Mouse (Mus musculus) heart, embryonic 11.5 days (tissue): ENCODE results near the gene Nup133. TPM values are rescaled to one million over a fixed set of nuclear protein-coding genes. Genes with fewer than 3 reads are reported as not detected.
"Not testable (repeated sequence)": the region's sequence is repeated elsewhere in the genome, so short reads cannot be mapped to it uniquely, and the experiment has no call there.

ENCODE experiments used
- ATAC-seq: fragments of 200-750 bp; cut with Nextera tagmentation; replicated peaks from 2 replicates; pipeline ENCODE4 v1.8.0; 2017; ENCODE audit warnings: moderate library complexity; ENCODE audit not compliant: insufficient number of reproducible peaks, low FRiP score, low TSS enrichment
- H3K27ac ChIP-seq: fragments of 300-500 bp; sonication (generic); 2 replicates; pipeline ENCODE4 v1.5.1; 2014; ENCODE audit warnings: mild to moderate bottlenecking, low read depth, low read length
- H3K27me3 ChIP-seq: fragments of 300-500 bp; sonication (generic); 2 replicates; pipeline ENCODE4 v1.6.1; 2014; ENCODE audit warnings: mild to moderate bottlenecking, low read length, mixed read lengths; ENCODE audit not compliant: control insufficient read depth, insufficient read depth
- H3K36me3 ChIP-seq: fragments of 300-500 bp; sonication (generic); 2 replicates; pipeline ENCODE4 v1.6.1; 2014; ENCODE audit warnings: mild to moderate bottlenecking, low read length, moderate library complexity, mixed read lengths; ENCODE audit not compliant: control insufficient read depth, insufficient read depth
- H3K4me1 ChIP-seq: fragments of 300-500 bp; sonication (generic); 2 replicates; pipeline ENCODE4 v1.6.1; 2014; ENCODE audit warnings: low read length; ENCODE audit not compliant: control insufficient read depth, insufficient read depth
- H3K4me2 ChIP-seq: fragments of 300-500 bp; sonication (generic); 2 replicates; pipeline ENCODE4 v1.6.1; 2014; ENCODE audit warnings: mild to moderate bottlenecking, moderate library complexity
- H3K4me3 ChIP-seq: fragments of 300-500 bp; sonication (generic); 2 replicates; pipeline ENCODE4 v1.5.1; 2014; ENCODE audit warnings: low read depth, low read length
- H3K9ac ChIP-seq: fragments of 300-500 bp; sonication (generic); 2 replicates; pipeline ENCODE4 v1.6.1; 2014; ENCODE audit warnings: mild to moderate bottlenecking, low read depth, low read length, moderate library complexity
- H3K9me3 ChIP-seq: fragments of 300-500 bp; sonication (generic); replicated peaks from 2 replicates; pipeline ENCODE4 v1.6.1; 2016; ENCODE audit warnings: low read length; ENCODE audit not compliant: control insufficient read depth
- WGBS: fragments of 180-500 bp; shearing (Covaris S2); extraction: QIAGEN DNeasy Blood & Tissue Kit; methylation state at CpG from one replicate; pipeline ENCODE4 v1.1.7; 2014; ENCODE audit not compliant: insufficient replicate concordance; 5-methylcytosine and 5-hydroxymethylcytosine counted together
- polyA plus RNA-seq: library from polyadenylated mRNA; unstranded; fragments of >200 nt; fragmentation: Nextera tagmentation; extraction: Ambion mirVana; gene quantifications from 2 replicates; pipeline ENCODE4 v1.2.1, GENCODE M21; 2014

Nup133 gene
- polyA plus RNA-seq, 1 experiment from 2014 or later = 31.5 TPM

- WGBS = 91% methylated on average over 5 of the region's 5 CpGs
These were observed 11.5 kb upstream of the Nup133 start for GRCm38 (mm10) chr8:123960556-123960955.

GRCm38 (mm10) chr8:123960056-123960455, 11.0 kb upstream of the Nup133 start:
- H3K4me3 ChIP-seq = no peak overlapping the region
- no peaks in the 10 kb centered on the region for H3K9me3 ChIP-seq
- no peak overlapping the region for H3K9ac ChIP-seq
- H3K4me2 ChIP-seq = no peak overlapping the region
- peaks cover 25% of the 10 kb centered on the region for H3K36me3 ChIP-seq
- ATAC-seq = no peak
- H3K27ac ChIP-seq = no peak overlapping the region
- WGBS = 87% methylated on average over 9 of the region's 9 CpGs
- H3K27me3 ChIP-seq = no peaks in the 10 kb centered on the region
- H3K4me1 ChIP-seq = no peaks in the 10 kb centered on the region

More at GRCm38 (mm10) chr8:123960556-123960955, 11.5 kb upstream of the Nup133 start:
- not testable (repeated sequence) for H3K9ac ChIP-seq, H3K27ac ChIP-seq, H3K4me1 ChIP-seq, H3K27me3 ChIP-seq, H3K4me3 ChIP-seq, H3K4me2 ChIP-seq, H3K9me3 ChIP-seq, ATAC-seq
- peaks cover 23% of the 10 kb centered on the region for H3K36me3 ChIP-seq

GRCm38 (mm10) chr8:123959473-123959872, 10.4 kb upstream of the Nup133 start:
- Histone ChIP-seq H3K9ac (no peak overlapping the region), H3K4me2 (no peak overlapping the region), H3K36me3 (peaks cover 23% of the 10 kb centered on the region), H3K27ac (no peak overlapping the region), H3K27me3 (no peaks in the 10 kb centered on the region), H3K4me3 (no peak overlapping the region), H3K4me1 (no peaks in the 10 kb centered on the region), H3K9me3 (no peaks in the 10 kb centered on the region)
- ATAC-seq = no peak
- WGBS = 91% methylated on average over 6 of the region's 6 CpGs

GRCm38 (mm10) chr8:123958130-123958529, 9.1 kb upstream of the Nup133 start:
- H3K4me3 ChIP-seq = no peak overlapping the region
- ATAC-seq = no peak
- no peak overlapping the region for H3K9ac ChIP-seq
- 77% methylated on average over 17 of the region's 17 CpGs for WGBS
- H3K36me3 ChIP-seq = peaks cover 19% of the 10 kb centered on the region
- H3K27ac ChIP-seq = no peak overlapping the region
- no peaks in the 10 kb centered on the region for H3K4me1 ChIP-seq
- no peaks in the 10 kb centered on the region for H3K9me3 ChIP-seq
- no peaks in the 10 kb centered on the region for H3K27me3 ChIP-seq
- no peak overlapping the region for H3K4me2 ChIP-seq

- no peak for ATAC-seq
- H3K36me3 ChIP-seq = peaks cover 18% of the 10 kb centered on the region
- H3K4me1 ChIP-seq = peaks cover 3% of the 10 kb centered on the region; the same call in 1 of the 2 replicates
- H3K9me3 ChIP-seq = no peaks in the 10 kb centered on the region
- H3K27me3 ChIP-seq = no peaks in the 10 kb centered on the region
- H3K27ac ChIP-seq = no peak overlapping the region
- H3K4me2 ChIP-seq = no peak overlapping the region
- H3K9ac ChIP-seq = no peak overlapping the region
- 88% methylated on average over 8 of the region's 8 CpGs for WGBS
- H3K4me3 ChIP-seq = no peak overlapping the region
These were observed 5.2 kb upstream of the Nup133 start for GRCm38 (mm10) chr8:123954246-123954645.

GRCm38 (mm10) chr8:123953686-123954085, 4.6 kb upstream of the Nup133 start:
- 84% methylated on average over 8 of the region's 8 CpGs for WGBS
- peaks cover 17% of the 10 kb centered on the region for H3K36me3 ChIP-seq

GRCm38 (mm10) chr8:123950077-123950802, 1.2 kb upstream of the Nup133 start:
- no peak for ATAC-seq
- peak overlapping the region; percentile 98 for H3K4me2 ChIP-seq
- H3K4me3 ChIP-seq = peak overlapping the region; percentile 99
- H3K9me3 ChIP-seq = no peaks in the 10 kb centered on the region
- peak overlapping the region; percentile 86 for H3K27ac ChIP-seq
- 30% methylated on average over 10 of the region's 10 CpGs for WGBS
- peak overlapping the region; percentile 91 for H3K9ac ChIP-seq
- no peaks in the 10 kb centered on the region for H3K27me3 ChIP-seq
- H3K4me1 ChIP-seq = peaks cover 9% of the 10 kb centered on the region
- peaks cover 11% of the 10 kb centered on the region for H3K36me3 ChIP-seq

More at GRCm38 (mm10) chr8:123953686-123954085, 4.6 kb upstream of the Nup133 start:
- peaks cover 3% of the 10 kb centered on the region; the same call in 1 of the 2 replicates for H3K4me1 ChIP-seq
- no peak overlapping the region for H3K9ac ChIP-seq
- no peak overlapping the region for H3K4me3 ChIP-seq
- H3K4me2 ChIP-seq = no peak overlapping the region
- H3K27me3 ChIP-seq = no peaks in the 10 kb centered on the region
- no peaks in the 10 kb centered on the region for H3K9me3 ChIP-seq
- no peak for ATAC-seq
- no peak overlapping the region for H3K27ac ChIP-seq

- H3K27ac ChIP-seq = peak overlapping the region; percentile 86
- 2% methylated on average over 10 of the region's 10 CpGs for WGBS
- peak overlapping the region; percentile 99 for H3K4me3 ChIP-seq
- H3K9me3 ChIP-seq = no peaks in the 10 kb centered on the region
- peak overlapping the region; percentile 98 for H3K4me2 ChIP-seq
- H3K4me1 ChIP-seq = peaks cover 9% of the 10 kb centered on the region
- peak overlapping the region; percentile 91 for H3K9ac ChIP-seq
- ATAC-seq = 0 out of 2 replicates have a peak, but pooled peaks have one; percentile 17
- peaks cover 13% of the 10 kb centered on the region for H3K36me3 ChIP-seq
- no peaks in the 10 kb centered on the region for H3K27me3 ChIP-seq
These were observed 571 bp upstream of the Nup133 start for GRCm38 (mm10) chr8:123949686-123949986.

- H3K27me3 ChIP-seq = no peaks in the 10 kb centered on the region
- no peak overlapping the region for H3K4me2 ChIP-seq
- H3K27ac ChIP-seq = no peak overlapping the region
- H3K4me1 ChIP-seq = no peaks in the 10 kb centered on the region
- no peak for ATAC-seq
- peaks cover 17% of the 10 kb centered on the region for H3K36me3 ChIP-seq
- no peak overlapping the region for H3K9ac ChIP-seq
- WGBS = 87% methylated on average over 7 of the region's 7 CpGs
- H3K4me3 ChIP-seq = no peak overlapping the region
- no peaks in the 10 kb centered on the region for H3K9me3 ChIP-seq
These were observed 20.0 kb downstream of the Nup133 start for GRCm38 (mm10) chr8:123929026-123929425.
